Mouse (Mus musculus) colon, adult 2 months (tissue): Measurements from ENCODE around the gene Olfr181. TPM values are rescaled to one million over a fixed set of nuclear protein-coding genes. Genes with fewer than 3 reads are reported as not detected.

Source experiments
- polyA plus RNA-seq: library from polyadenylated mRNA; depleted of rRNA; stranded (reverse); fragments of >200 nt; gene quantifications from 2 replicates; pipeline ENCODE4 v1.2.3, GENCODE M21; 2012; rRNA removed

The Olfr181 gene
- not detected in 2 replicates for polyA plus RNA-seq

DNA sequence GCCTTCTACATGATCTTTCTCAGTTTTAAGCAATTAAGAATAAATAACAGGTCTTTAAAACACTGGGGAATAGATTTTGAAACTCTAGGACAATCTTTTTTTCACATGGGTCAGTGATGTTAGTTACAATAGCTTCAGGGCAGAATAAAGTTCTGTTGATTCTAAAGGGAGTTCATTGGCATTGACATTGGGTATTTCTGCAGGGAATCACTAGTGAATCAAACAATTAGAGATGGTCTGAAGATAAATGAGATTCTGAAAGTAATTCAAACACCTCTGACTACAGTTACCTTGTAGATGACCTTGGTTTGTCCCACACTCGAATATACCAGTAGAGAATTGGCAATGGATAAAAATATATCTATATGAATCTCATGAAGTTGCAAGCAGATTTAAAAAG, at the start of gene Olfr181:
Gene Olfr181, minus strand, starts transcription at position 101 of the 400 bp plus-strand sequence.

DNA sequence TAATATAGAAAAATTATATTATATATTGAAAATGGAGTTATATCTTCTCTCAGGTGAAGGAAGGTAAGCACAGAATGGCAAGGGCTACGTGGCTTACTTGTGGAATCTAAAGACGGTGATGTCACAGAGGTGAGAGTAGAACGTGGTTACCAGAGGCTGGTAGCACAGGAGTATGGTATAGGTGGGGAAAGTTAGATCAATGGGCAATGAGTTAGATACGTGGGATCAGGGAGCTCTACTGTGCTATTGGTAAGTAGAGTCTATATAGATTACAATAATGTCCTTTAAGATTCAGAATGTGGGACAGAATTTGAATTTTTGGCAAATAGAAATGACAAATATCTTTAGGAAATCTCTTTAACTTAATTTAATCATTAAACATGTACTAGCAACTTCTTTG, 737 bp upstream of the Olfr181 start, which contains the start of gene Olfr180:
Gene Olfr180, minus strand, starts transcription at position 101 of the 400 bp plus-strand sequence.

DNA sequence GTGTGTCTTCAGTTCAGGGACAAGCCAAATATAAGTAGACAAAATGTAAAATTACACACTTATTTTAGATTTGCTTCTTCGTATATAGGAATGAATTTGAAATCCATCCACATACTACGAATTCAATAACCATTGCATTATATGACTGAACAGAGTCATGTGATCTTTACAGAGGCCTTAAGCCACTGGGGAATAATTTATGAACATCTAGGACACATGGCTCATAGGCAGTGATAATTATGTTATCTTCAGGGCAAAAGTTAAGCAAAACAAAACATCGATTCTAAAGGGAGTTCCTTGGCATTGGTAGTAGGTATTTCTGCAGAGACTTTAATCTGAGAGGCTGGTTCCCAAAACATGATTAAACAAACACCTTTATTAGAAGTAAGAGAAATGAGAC, 36.6 kb downstream of the Olfr181 start, which contains the start of gene Olfr178:
Gene Olfr178, minus strand, starts transcription at position 101 of the 400 bp plus-strand sequence.

Other genes starting within 250 kb of the Olfr181 start
- 0.25 and 0.70 TPM in 2 replicates for gene Gpr15, start 209.7 kb downstream of the Olfr181 start, polyA plus RNA-seq
- 52.8 and 69.2 TPM in 2 replicates for gene Cldnd1, start 200.8 kb downstream of the Olfr181 start, polyA plus RNA-seq
- gene Olfr172, start 165.6 kb downstream of the Olfr181 start, polyA plus RNA-seq: not detected in 2 replicates
- gene Olfr173, start 128.5 kb downstream of the Olfr181 start, polyA plus RNA-seq: not detected in 2 replicates
- gene Olfr175-ps1, start 102.0 kb downstream of the Olfr181 start, polyA plus RNA-seq: not detected in 2 replicates
- not detected in 2 replicates for gene Olfr177, start 54.0 kb downstream of the Olfr181 start, polyA plus RNA-seq
- gene Olfr178, start 36.7 kb downstream of the Olfr181 start, polyA plus RNA-seq: not detected in 2 replicates
- gene Olfr180, start 637 bp upstream of the Olfr181 start, polyA plus RNA-seq: not detected in 2 replicates
- gene Olfr183, start 66.6 kb upstream of the Olfr181 start, polyA plus RNA-seq: not detected in 2 replicates
- not detected in 2 replicates for gene Olfr186, start 101.5 kb upstream of the Olfr181 start, polyA plus RNA-seq
- gene Olfr187, start 111.0 kb upstream of the Olfr181 start, polyA plus RNA-seq: not detected in 2 replicates
- not detected in 2 replicates for gene Olfr190, start 149.2 kb upstream of the Olfr181 start, polyA plus RNA-seq
- not detected in 2 replicates for gene Olfr191, start 161.1 kb upstream of the Olfr181 start, polyA plus RNA-seq
- not detected in 2 replicates for gene Olfr193, start 183.1 kb upstream of the Olfr181 start, polyA plus RNA-seq
- gene Olfr194, start 192.3 kb upstream of the Olfr181 start, polyA plus RNA-seq: not detected in 2 replicates
- gene Olfr195, start 218.3 kb upstream of the Olfr181 start, polyA plus RNA-seq: not detected in 2 replicates
- not detected in 2 replicates for gene Olfr196, start 241.7 kb upstream of the Olfr181 start, polyA plus RNA-seq